Mouse (Mus musculus): ENCODE results near the gene Ddit4.

Ddit4 gene

GRCm38 (mm10) chr10:59972999-59973398, 21.4 kb upstream of the Ddit4 start:
- DNase-seq (ENCODE audit: extremely low read depth, insufficient read length, low spot score), result no peak

GRCm38 (mm10) chr10:59972534-59972933, 20.9 kb upstream of the Ddit4 start:
- DNase-seq (ENCODE audit: extremely low read depth, insufficient read length, low spot score), result no peak

DNA sequence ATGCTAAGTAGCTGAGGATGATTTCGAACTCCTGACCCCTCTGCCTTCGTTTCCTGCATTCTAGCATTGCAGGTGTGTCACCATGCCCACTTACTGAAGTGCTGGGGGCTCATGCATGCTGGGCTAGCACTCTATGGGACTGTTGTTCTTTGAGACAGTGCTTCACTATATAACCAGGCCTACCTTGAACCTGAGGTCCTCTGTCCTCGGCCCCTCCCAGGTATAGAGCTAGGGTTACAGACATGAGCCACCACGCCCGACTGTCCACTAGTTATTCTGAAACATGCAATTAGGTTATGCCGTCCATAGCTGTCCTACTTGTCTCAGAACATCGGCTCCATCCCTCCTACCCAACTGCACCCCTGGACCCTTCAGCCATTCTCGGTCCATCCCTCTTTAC, 20.2 kb upstream of the Ddit4 start:
- no peak for DNase-seq (ENCODE audit: extremely low read depth, insufficient read length, low spot score)

GRCm38 (mm10) chr10:59970450-59971062, 18.9 kb upstream of the Ddit4 start:
- DNase-seq (ENCODE audit: extremely low read depth, insufficient read length, low spot score), result no peak

GRCm38 (mm10) chr10:59969821-59970449, 18.3 kb upstream of the Ddit4 start:
- DNase-seq (ENCODE audit: extremely low read depth, insufficient read length, low spot score), result peak; percentile 35

DNA sequence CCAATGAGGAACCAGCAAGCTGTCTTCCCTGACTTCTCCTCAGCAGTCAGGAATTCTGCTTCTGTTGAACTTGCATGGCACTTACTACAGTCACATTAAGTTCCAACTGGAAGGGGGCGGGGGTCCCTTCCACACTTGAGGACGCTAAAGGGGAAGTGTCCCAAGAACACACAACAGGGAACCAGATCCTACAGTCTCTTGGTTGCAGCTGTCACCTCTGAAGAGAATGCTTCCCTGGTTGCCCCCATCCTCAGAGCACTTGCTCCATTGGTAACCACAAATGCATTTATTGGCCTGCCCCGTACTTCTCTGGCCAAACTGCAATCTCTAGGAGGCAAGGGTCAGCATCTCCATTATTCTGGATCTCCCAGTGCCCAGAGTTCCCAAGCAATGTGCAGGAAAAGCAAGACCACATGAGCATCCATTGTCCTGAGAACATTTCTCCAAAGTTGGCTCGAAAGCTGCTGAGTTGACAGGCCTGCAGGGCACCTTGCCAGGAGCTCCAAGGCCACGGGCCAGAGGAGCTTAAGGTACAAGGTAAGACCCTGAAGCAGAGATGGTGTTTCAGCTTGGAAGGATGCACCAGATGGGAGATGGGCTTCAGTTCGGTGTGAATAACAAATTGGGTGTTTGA, 15.8 kb upstream of the Ddit4 start:
- no peak for DNase-seq (ENCODE audit: extremely low read depth, insufficient read length, low spot score)

- no peak for DNase-seq (ENCODE audit: extremely low read depth, insufficient read length, low spot score)
Observed at GRCm38 (mm10) chr10:59966743-59967142, 15.1 kb upstream of the Ddit4 start.

DNA sequence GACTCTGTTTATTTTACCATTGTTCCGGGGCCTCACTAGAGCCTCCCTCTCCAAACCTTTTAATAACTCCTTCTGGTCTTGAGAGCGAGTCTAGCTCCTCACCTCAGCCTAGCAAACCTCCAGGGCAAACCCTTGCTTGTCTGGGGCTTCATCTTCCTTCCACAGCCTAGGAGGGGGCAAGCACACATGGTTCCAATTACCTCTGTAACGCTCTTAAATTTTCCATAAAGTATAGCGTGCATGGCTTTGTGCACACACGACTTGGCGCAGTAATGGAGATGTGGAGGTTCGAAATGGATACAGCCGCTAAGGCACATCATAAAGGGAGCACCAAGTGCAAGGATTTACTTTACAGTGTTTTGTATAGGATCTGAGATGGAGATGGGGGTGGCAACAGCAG, 14.2 kb upstream of the Ddit4 start:
- DNase-seq (ENCODE audit: extremely low read depth, insufficient read length, low spot score), result no peak

DNA sequence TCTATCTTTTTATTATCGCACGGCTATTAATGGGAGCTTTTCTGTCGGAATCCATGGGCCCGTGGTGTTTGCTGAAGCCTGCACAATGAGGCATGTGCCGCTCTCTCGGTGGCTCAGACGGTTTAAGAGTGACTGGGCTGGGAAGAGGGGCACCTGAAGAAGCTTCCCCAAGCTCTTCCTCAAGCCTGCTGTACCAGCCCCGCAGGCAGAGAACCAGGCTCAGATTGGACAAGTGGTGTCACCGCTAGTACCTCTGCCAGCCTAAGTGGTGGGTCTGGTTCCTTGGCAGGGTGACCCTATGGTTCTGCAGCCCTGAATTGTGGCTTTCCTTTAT, 13.7 kb upstream of the Ddit4 start:
- no peak for DNase-seq (ENCODE audit: extremely low read depth, insufficient read length, low spot score)

DNA sequence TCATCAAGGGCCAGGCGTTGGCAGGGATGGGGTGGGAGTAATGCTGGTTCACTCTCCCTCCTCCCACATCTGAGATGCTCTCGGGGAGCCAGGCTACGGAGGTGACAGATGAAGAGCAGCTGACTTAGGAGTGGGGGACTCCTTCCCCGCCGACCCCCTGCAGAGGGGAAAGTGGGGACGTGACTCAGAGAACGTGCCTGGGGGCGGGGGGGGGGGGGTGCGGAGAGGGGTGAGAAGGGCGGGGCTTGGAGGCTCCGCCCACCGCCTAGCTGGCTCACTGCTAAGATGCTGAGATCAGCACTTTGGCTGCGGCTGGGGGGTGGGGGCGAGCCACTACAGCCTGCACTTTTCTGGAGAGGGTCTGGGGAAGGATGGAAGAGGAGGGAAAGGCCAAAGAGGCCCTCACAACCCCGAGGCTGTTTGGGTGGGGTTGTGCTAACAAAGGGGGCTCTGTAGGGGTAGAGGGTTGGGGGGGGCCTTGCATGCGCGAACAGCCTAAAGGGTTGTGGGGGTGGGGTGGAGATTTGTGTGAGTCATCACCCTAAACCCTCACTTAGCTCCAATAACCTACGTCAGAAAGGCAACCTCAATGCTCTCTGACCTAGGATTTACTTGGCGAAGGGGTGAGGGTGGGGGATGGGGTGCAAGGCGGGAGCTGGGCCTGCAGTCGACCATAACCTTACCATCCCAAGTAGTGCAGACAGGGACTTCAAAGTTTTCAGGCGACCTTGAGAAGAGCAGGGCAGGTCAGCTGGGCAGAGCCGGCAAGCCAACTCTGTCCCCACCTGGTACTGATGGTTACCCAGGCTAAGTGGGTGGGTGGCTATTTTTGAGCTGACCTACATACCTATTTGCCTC, 13.1 kb upstream of the Ddit4 start:
- no peak for DNase-seq (ENCODE audit: extremely low read depth, insufficient read length, low spot score)

DNA sequence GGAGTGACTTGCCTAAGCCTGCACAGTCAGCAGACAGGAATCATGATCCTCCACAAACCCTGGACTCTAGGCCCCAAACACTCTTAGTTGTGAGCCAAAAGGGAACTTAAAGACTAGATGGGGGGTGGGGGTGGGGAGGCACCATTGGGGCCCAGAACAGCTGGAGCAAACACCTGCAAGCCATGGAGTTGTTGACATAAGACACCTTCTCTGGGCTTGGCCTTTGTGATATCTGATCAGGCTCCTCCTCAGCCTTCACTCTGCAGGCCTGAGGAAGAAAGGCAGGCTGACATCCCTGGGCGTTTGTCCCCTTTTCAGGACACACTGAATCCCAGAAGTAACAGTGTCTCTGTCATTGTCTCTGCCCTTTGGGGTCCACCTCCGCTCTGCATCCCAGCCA, 12.0 kb upstream of the Ddit4 start:
- DNase-seq (ENCODE audit: extremely low read depth, insufficient read length, low spot score), result no peak

DNA sequence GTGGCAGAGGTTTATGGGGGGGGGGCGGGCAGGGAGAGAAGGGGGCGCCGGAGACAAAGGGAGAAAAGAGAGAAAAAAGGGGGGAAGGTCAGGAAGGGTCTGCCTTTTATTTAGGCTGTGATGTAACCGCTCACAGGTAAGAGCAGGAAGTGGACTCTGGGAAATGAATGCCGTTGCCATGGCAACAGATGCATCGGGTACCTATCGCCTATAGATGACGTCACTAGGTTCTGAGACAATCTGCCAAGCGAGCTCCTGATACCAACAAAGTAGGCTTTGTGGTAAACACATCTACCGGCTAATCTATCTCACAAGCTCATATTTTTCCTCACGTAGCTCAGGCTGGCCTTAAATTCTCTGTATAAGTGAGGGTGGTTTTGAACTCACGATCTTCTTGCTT, 7.9 kb upstream of the Ddit4 start:
- no peak for DNase-seq (ENCODE audit: extremely low read depth, insufficient read length, low spot score)

DNA sequence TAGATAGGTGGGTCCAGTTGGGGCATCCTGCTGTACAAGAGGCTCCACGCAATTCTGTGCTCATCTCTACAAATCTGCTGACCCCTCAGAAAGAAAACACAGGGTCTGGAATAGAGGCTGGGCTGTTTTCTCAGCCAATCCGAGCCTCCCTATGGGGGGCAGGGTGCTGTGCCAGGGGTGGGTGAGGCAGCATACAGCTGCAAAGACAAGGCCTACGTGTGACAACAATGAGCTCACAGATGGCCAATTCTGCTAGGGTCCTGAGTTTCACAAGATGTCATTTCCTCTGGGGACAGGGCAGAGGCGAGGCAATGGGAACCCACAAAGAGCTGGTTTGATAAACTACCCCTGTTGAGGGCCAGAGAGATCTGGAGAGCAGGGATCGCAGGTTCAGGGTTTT, 6.8 kb upstream of the Ddit4 start:
- DNase-seq (ENCODE audit: extremely low read depth, insufficient read length, low spot score), result no peak

- DNase-seq (ENCODE audit: extremely low read depth, insufficient read length, low spot score), result no peak
Observed at GRCm38 (mm10) chr10:59957171-59958149, 5.8 kb upstream of the Ddit4 start.

GRCm38 (mm10) chr10:59956681-59957080, 5.0 kb upstream of the Ddit4 start:
- no peak for DNase-seq (ENCODE audit: extremely low read depth, insufficient read length, low spot score)

DNA sequence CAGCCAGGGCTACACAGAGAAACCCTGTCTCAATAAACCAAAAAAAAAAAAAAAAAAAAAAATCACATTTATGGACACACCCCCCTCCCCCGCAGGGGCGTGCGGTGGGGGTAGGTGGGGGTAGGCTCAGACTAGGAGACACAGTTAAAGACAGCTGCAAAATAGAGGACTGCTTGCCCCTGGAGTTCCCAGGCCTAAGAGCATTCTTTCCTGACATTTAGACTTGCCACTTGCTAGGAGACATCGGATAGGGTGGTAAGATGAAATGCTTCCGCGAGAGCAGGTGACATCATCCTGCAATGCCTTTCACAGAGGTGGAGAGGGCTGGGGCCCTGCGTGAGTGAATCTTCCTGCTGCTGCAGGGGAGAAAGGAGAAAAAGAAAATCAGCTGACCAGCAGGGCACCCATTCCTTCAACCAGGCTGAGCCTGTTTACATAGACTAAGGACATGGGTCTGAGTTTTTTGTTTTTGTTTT, 2.0 kb upstream of the Ddit4 start:
- peak; percentile 32 for DNase-seq (ENCODE audit: extremely low read depth, insufficient read length, low spot score)

DNA sequence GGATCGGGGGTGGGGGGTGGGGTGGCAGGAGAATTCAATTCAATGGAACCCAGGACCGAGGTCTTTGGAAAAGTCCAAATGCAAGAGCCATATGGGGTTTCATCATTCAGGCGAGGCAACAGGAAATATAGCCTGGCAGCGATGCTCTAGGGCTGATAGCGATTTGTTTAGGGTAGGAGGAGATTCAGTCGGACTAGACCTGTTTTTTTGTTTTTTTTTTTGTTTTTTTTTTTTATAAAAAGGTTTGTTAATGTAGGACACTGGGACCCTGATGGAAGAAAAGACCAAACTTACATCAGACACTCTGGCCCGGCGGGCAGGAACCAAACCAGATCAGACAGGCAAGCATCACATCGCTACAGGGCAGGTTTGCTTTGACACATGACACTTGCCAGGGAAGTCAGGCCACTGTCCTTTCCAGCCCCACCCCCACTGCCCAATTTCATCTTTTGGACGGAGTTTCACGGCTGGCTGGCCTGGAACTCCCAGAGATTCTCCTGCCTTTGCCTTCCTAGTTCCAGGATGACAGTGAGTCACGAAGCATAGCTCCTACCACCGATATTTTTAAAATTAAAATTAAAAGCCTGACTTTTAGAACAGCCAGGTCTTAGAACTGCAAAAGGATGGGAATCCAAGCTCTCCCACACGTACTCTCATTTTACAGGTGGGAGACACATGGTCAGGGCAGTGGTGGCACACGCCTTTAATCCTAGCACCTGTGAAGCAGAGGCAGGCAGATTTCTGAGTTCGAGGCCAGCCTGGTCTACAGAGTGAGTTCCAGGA, 1.3 kb upstream of the Ddit4 start:
- peak; percentile 69 for DNase-seq (ENCODE audit: extremely low read depth, insufficient read length, low spot score)

GRCm38 (mm10) chr10:59952152-59952780, 632 bp upstream of the Ddit4 start:
- no peak for DNase-seq (ENCODE audit: extremely low read depth, insufficient read length, low spot score)

DNA sequence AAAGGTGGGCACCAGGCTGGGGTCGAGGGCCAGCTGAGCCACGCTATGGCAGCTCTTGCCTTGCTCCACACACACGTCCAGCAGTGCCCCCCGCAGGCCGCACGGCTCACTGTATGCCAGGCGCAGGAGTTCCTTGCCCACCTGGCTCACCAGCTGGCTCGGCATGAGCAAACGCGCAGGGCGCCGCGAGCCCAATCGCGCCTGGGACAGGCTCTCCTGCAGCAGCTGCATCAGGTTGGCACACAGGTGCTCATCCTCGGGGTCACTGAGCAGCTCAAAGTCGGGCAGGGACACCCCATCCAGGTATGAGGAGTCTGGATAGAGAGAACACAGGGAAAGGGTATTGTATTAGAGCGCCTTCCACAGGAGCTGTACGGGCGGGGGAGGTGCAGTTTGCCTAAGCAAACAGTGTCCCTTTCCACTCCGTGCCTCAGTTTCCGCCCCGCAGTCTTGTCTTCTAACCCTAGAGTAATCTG, 880 bp downstream of the Ddit4 start:
- DNase-seq (ENCODE audit: extremely low read depth, insufficient read length, low spot score), result peak; percentile 83

Measured in 3134 (cell line).